Mouse (Mus musculus) liver, postnatal 0 days (tissue): ENCODE data around the gene Fam83e. TPM values are rescaled to one million over a fixed set of nuclear protein-coding genes. Genes with fewer than 3 reads are reported as not detected.

ENCODE experiments used
- ATAC-seq: fragments of 200-750 bp; cut with Nextera tagmentation; 2 replicates; pipeline ENCODE4 v1.8.0; 2017; ENCODE audit warnings: mild to moderate bottlenecking, moderate library complexity
- DNase-seq: peaks from one replicate; pipeline ENCODE4 v3.0.0-alpha.2; 2016
- H3K27ac ChIP-seq: fragments of 300-500 bp; sonication (generic); 2 replicates; pipeline ENCODE4 v1.5.1; 2014; ENCODE audit warnings: antibody characterized with exemption, moderate library complexity, mild to moderate bottlenecking, low read depth
- H3K27me3 ChIP-seq: fragments of 300-500 bp; sonication (generic); 2 replicates; pipeline ENCODE4 v1.6.1; 2014; ENCODE audit warnings: low read length, control low read depth, mixed read lengths; ENCODE audit not compliant: insufficient read depth
- H3K36me3 ChIP-seq: fragments of 300-500 bp; sonication (generic); replicated peaks from 2 replicates; pipeline ENCODE4 v1.6.1; 2014; ENCODE audit warnings: mild to moderate bottlenecking, control low read depth, low read length, moderate library complexity, mixed read lengths; ENCODE audit not compliant: insufficient read depth
- H3K4me1 ChIP-seq: fragments of 300-500 bp; sonication (generic); 2 replicates; pipeline ENCODE4 v1.6.1; 2014; ENCODE audit warnings: antibody characterized with exemption, mild to moderate bottlenecking, control low read depth; ENCODE audit not compliant: insufficient read depth
- H3K4me2 ChIP-seq: fragments of 300-500 bp; sonication (generic); 2 replicates; pipeline ENCODE4 v1.6.1; 2014; ENCODE audit warnings: low read depth, mild to moderate bottlenecking, low read length, moderate library complexity, mixed read lengths
- H3K4me3 ChIP-seq: fragments of 300-500 bp; sonication (generic); 2 replicates; pipeline ENCODE4 v1.5.1; 2014; ENCODE audit warnings: low read depth, low read length
- H3K9ac ChIP-seq: fragments of 300-500 bp; sonication (generic); replicated peaks from 2 replicates; pipeline ENCODE4 v1.6.1; 2014; ENCODE audit warnings: mild to moderate bottlenecking, moderate library complexity
- H3K9me3 ChIP-seq: fragments of 300-500 bp; sonication (generic); 2 replicates; pipeline ENCODE4 v1.6.1; 2016; ENCODE audit warnings: mild to moderate bottlenecking, control low read depth, low read length, mixed read lengths
- CTCF ChIP-seq: sonication (generic); IDR thresholded peaks from 2 replicates; pipeline ENCODE4 v1.5.1; 2016; ENCODE audit warnings: antibody characterized with exemption, low read depth
- EP300 ChIP-seq: IDR thresholded peaks from 2 replicates; pipeline ENCODE4 v1.6.1; 2016; ENCODE audit warnings: antibody characterized with exemption, low read depth, mild to moderate bottlenecking
- WGBS: fragments of 180-500 bp; shearing (Covaris S2); extraction: QIAGEN DNeasy Blood & Tissue Kit; methylation state at CpG from one replicate; pipeline ENCODE4 v1.1.7; 2014; ENCODE audit not compliant: insufficient replicate concordance; 5-methylcytosine and 5-hydroxymethylcytosine counted together
- polyA plus RNA-seq: library from polyadenylated mRNA; unstranded; fragments of >200 nt; fragmentation: Nextera tagmentation; extraction: Ambion mirVana; gene quantifications from 2 replicates; pipeline ENCODE4 v1.2.1, GENCODE M21; 2015

Gene Fam83e
- polyA plus RNA-seq, 1 experiment from 2014 or later = 0.13 TPM

DNA sequence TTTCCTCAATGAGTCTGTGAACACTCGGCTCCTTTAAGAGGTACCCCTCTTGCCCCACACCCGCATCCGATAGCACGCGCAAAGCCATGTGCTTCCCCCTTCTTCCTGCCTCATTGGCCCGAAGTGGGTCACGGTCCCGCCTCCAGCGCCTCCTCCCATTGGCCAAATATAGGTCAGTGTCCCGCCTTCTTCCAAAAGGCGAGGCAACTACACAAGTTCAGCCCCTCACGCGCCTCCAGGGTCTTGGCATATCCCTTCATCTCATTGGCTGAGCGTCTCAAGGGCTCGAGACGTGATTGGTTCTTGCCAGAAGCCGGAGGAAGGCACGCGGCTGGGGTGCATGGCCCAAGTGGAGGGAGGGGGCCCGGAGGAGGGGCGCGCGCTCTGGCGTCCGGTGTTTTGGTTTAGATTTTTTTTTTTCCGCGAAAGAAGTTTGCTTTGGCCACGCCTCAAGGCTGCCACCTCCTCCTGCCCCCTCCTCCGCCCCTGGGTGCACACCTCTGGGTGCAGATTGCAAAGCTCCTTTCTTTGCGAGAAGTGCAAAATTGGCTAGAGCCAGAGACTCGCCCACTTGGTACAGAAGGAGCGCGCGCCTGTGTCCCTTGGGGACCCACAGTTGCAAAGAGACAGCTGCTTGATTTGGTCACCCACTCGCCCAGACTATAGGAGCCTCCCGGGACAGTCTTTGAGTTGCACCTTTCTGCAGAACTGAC, 16.1 kb upstream of the Fam83e start, which contains the start of gene Dbp:
Gene Dbp, plus strand, starts transcription at position 359 of the 713 bp plus-strand sequence.
- Histone ChIP-seq H3K27me3 (peaks cover 14% of the 10 kb centered on the region), H3K4me1 (peaks cover 59% of the 10 kb centered on the region), H3K9me3 (no peaks in the 10 kb centered on the region), H3K4me2 (peak within 1 kb of the TSS; percentile 99), H3K4me3 (peak within 1 kb of the TSS; percentile 66), H3K9ac (peak within 1 kb of the TSS; percentile 50), H3K27ac (peak within 1 kb of the TSS; percentile 77), H3K36me3 (0 out of 2 replicates have a peak, but pooled peaks cover 2% of the 10 kb centered on the region)
- ATAC-seq (peak; percentile 72), DNase-seq (peak; percentile 94)
- TF ChIP-seq CTCF (no peak), EP300 (no peak)
- WGBS = under 1% methylated on average over 36 of the region's 36 CpGs

DNA sequence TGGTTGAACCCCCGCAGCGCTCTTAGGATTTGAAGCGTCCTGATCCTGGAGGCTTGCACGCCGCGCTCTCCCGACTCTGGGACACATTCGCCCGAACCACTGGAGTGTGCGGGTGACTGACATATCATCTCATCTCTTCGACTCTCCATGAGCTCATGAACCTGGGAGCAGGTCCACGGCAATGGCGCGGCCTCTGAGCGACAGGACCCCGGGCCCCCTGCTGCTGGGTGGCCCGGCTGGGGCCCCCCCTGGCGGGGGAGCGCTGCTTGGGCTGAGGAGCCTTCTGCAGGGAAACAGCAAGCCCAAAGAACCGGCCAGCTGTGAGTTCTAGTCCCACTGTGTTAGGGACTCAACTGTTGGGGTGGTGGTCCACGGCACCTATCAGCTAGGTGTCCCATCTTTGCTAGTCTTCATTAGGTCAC, 15.6 kb upstream of the Fam83e start:
- Histone ChIP-seq H3K9ac (peak overlapping the region; percentile 41), H3K9me3 (no peaks in the 10 kb centered on the region), H3K4me1 (peaks cover 53% of the 10 kb centered on the region), H3K4me2 (peak overlapping the region; percentile 99), H3K27me3 (peaks cover 8% of the 10 kb centered on the region), H3K27ac (peak overlapping the region; percentile 77), H3K36me3 (peaks cover 5% of the 10 kb centered on the region; the same call in 1 of the 2 replicates), H3K4me3 (peak overlapping the region; percentile 66)
- TF ChIP-seq CTCF (peak; percentile 5; the same call in 1 of the 2 replicates), EP300 (no peak)
- no peak for ATAC-seq
- WGBS = under 1% methylated on average over 21 of the region's 21 CpGs
- DNase-seq = no peak

DNA sequence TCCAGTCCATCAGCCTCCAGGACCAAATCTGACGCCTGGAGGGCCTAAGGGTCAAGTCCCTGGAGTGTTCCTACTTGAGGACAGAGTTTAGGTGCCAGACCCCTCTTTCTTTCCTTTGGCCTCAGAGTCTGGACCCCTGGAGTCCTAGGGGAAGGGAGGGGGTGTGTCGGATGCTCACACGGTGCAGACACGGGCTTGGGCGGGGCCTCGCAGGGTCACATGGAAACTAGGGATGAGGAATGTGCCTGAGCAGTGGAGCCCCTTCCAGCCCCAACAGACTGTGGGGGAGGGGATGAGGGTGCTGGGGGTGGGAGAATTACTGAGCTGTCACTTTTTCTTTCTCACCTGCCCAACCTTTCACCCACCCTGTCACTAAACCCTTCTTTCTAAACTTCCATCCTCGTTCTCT, 15.1 kb upstream of the Fam83e start:
- Histone ChIP-seq H3K9me3 (no peaks in the 10 kb centered on the region), H3K4me1 (peaks cover 50% of the 10 kb centered on the region), H3K9ac (peak overlapping the region; percentile 77), H3K27me3 (peaks cover 4% of the 10 kb centered on the region; the same call in 1 of the 2 replicates), H3K4me2 (peak overlapping the region; percentile 99), H3K27ac (peak overlapping the region; percentile 77), H3K4me3 (peak overlapping the region; percentile 66), H3K36me3 (peaks cover 10% of the 10 kb centered on the region)
- DNase-seq (peak; percentile 57), ATAC-seq (no peak)
- TF ChIP-seq EP300 = no peak
- TF ChIP-seq CTCF = no peak
- whole genome bisulfite sequencing = 2% methylated on average over 7 of the region's 7 CpGs

DNA sequence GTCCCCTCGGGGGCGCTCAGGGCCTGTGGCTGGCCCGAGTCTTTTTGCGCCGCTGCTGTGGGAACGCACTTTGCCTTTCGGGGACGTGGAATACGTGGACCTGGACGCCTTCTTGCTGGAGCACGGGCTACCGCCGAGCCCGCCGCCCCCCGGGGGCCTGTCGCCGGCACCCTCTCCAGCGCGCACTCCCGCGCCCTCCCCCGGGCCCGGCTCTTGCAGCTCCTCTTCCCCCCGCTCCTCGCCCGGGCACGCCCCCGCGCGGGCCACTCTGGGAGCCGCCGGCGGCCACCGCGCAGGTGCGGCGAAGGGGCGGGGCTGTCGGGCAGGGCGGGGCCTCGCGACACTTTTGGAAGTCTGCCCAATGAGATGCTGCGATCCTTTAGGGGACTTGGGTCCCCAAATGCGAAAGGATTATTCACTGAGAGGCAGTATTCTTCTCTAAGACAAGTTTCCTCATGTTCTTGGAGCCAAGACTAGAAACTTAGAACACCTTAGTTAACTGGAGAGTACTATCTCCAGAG, 14.2 kb upstream of the Fam83e start:
- H3K27me3 ChIP-seq = no peaks in the 10 kb centered on the region
- no peaks in the 10 kb centered on the region for H3K9me3 ChIP-seq
- peak overlapping the region; percentile 66 for H3K4me3 ChIP-seq
- peaks cover 19% of the 10 kb centered on the region for H3K36me3 ChIP-seq
- peak overlapping the region; percentile 77 for H3K9ac ChIP-seq
- ATAC-seq = peak; percentile 20
- 1% methylated on average over 40 of the region's 45 CpGs for WGBS
- peak; percentile 90 for DNase-seq
- peak overlapping the region; percentile 85 for H3K27ac ChIP-seq
- H3K4me1 ChIP-seq = peaks cover 50% of the 10 kb centered on the region
- TF ChIP-seq EP300 (no peak), CTCF (0 out of 2 replicates have a peak, but pooled peaks have one; percentile 16)
- H3K4me2 ChIP-seq = peak overlapping the region; percentile 99

DNA sequence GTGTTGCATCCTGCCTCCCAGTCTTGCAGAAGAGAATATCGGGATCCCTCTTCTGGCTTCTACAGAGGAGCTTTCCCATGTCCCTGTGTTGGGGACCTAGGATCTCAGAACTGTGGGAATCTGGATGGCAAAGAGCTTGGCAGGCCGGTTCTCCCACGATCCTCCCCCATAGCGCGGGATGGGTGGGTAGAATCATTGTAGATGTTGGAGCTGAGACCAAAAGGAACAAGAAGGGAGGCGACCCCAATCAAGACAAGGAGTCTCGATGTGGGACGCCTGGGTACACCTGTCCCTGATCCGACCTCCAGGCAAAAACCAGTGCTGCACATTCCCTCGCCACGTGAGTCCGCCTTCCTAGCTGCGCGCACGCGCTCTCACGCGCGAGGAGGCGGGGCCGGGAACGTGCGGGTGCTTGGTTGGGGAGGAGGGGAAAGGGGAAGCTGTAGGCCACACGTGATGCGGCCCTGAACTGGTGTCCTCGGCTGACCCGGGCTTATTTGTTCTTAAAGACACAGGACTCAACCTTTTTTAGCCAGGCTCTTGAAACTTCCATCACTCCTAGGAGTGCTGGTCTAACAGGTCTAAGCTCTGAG, 13.5 kb upstream of the Fam83e start:
- WGBS = 0% methylated on average over 27 of the region's 27 CpGs
- no peaks in the 10 kb centered on the region for H3K27me3 ChIP-seq
- H3K4me2 ChIP-seq = peak overlapping the region; percentile 99
- TF ChIP-seq EP300 = peak; percentile 59; the same call in 1 of the 2 replicates
- TF ChIP-seq CTCF = no peak
- peaks cover 52% of the 10 kb centered on the region for H3K4me1 ChIP-seq
- peak overlapping the region; percentile 66 for H3K4me3 ChIP-seq
- peak overlapping the region; percentile 77 for H3K9ac ChIP-seq
- ATAC-seq (peak; percentile 48), DNase-seq (peak; percentile 93)
- H3K9me3 ChIP-seq = no peaks in the 10 kb centered on the region
- H3K27ac ChIP-seq = peak overlapping the region; percentile 85
- peaks cover 25% of the 10 kb centered on the region for H3K36me3 ChIP-seq

DNA sequence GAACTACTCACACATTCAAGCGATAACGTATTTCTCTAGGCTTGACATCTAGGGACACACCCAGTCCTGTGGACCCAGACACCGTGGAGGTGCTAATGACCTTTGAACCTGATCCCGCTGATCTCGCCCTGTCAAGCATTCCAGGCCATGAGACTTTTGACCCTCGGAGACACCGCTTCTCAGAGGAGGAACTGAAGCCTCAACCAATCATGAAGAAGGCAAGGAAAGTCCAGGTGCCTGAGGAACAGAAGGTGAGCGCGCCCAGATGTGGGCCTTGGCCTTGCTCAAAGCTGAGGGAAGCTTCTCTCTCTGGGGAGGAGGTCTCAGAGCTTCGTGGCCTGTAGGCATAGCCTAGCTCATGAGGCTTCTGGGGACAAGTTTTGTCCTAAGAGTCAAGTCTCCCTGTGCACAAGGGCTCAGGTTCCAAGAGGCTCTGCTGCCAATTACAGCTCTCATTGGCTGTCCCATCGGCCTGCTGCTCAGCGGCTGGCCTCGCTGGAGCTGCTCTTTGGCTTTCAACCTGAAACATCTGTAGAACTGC, 12.7 kb upstream of the Fam83e start:
- H3K4me1 ChIP-seq = peaks cover 59% of the 10 kb centered on the region
- peak overlapping the region; percentile 85 for H3K27ac ChIP-seq
- WGBS = 44% methylated on average over 13 of the region's 13 CpGs
- H3K9me3 ChIP-seq = no peaks in the 10 kb centered on the region
- H3K4me2 ChIP-seq = peak overlapping the region; percentile 99
- DNase-seq = no peak
- H3K27me3 ChIP-seq = no peaks in the 10 kb centered on the region
- H3K9ac ChIP-seq = peak overlapping the region; percentile 49
- no peak for TF ChIP-seq EP300
- TF ChIP-seq CTCF = no peak
- ATAC-seq = no peak
- H3K4me3 ChIP-seq = no peak overlapping the region
- H3K36me3 ChIP-seq = peaks cover 33% of the 10 kb centered on the region
